Mouse (Mus musculus): Measurements from ENCODE around the gene Dgkq. TPM values are rescaled to one million over a fixed set of nuclear protein-coding genes. Genes with fewer than 3 reads are reported as not detected.

Dgkq gene
- polyA plus RNA-seq, 1 experiment from 2014 or later = 13.4 TPM

- DNase-seq (ENCODE audit: low spot score) = peak; percentile 88
- 17% methylated on average over 36 of the region's 36 CpGs for WGBS
- Histone ChIP-seq H3K9me3 (replicated peaks) (no peaks in the 10 kb centered on the region), H3K27me3 (ENCODE audit: low read depth, poor library complexity, severe bottlenecking) (0 out of 2 replicates have a peak, but pooled peaks cover 10% of the 10 kb centered on the region), H3K36me3 (peaks cover 23% of the 10 kb centered on the region), H3K27ac (peak overlapping the region; percentile 88), H3K4me3 (peak overlapping the region; percentile 78), H3K4me1 (peaks cover 18% of the 10 kb centered on the region)
Measured at GRCm38 (mm10) chr5:108660632-108661268, 8.7 kb downstream of the Dgkq start.

DNA sequence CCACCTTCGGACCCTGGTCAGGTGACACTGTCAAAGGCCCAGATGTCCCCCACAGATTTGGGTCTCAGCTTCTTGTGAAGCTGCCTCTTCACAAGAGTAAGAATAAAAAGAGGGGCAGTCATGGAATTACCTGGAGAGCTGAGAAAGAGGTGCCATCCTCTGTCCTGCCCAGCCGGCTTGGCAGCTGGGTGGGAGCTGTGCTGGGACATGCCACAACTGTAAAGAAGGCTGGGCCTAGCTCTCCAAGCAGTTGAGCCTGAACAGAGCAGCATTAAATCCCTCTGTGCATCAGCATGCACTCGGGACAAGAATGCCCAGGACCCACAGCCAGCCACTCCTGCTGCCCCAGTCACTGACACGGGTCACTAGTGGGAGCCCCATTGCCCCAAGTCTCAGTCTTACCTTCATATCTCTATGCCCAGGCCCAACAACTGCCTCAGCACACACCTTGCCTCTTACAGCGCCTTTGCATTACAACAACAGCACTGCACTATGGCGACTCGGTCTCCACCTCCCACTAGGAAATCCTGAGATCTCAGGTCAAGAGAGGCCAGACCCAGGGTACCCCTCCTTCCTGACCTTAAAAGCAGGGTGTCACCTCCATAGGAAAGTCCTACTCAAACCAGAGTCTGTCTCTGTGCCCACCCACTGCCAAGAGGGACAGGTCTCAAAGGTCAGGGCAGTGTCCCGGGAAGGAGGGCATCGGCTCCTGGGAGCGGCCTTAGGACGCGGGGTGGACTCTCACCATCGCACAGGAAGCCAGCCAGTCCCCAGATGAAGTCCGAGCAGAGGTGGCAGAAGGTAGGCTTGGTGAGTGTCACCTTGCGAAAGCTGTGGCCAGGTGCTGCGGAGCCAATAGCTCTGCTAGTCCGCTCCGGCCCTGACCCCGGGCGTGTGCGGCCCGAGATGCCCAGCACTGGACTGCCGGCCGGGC lies 9.5 kb downstream of the Dgkq start, which contains the start of gene Idua:
Gene Idua (plus strand): TSS at position 634 of the 934 bp plus-strand sequence.
- peaks cover 18% of the 10 kb centered on the region for H3K4me1 ChIP-seq
- H3K9me3 ChIP-seq (replicated peaks) = no peaks in the 10 kb centered on the region
- peak within 1 kb of the TSS; percentile 78 for H3K4me3 ChIP-seq
- peaks cover 31% of the 10 kb centered on the region for H3K36me3 ChIP-seq
- 13% methylated on average over 24 of the region's 24 CpGs for WGBS
- no peak for DNase-seq (ENCODE audit: low spot score)
- 0 out of 2 replicates have a peak, but pooled peaks cover 9% of the 10 kb centered on the region for H3K27me3 ChIP-seq (ENCODE audit: low read depth, poor library complexity, severe bottlenecking)
- peak within 1 kb of the TSS; percentile 88 for H3K27ac ChIP-seq

DNA sequence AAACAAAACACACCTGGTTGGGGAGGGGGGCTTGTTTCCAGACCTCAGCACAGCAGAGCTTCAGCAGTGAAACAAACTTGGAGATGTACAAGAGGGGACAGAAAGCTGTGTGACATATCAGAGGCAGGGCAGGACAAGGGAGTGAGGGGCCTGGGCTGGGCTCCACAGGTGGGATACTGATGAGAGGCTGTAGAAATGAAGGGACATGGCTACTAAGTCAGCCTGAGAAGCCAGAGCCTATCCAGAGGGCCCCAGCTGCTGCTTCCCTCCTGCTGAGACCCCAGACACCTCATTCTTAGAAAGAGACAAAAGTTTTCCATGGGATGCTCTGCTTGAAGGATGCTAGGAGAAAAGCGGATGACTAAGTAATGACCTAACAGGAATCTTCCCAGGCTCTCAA lies 10.9 kb downstream of the Dgkq start:
- 93% methylated on average over 1 of the region's 1 CpGs for WGBS
- no peak overlapping the region for H3K27ac ChIP-seq
- H3K9me3 ChIP-seq (replicated peaks) = no peaks in the 10 kb centered on the region
- no peak for DNase-seq (ENCODE audit: low spot score)
- H3K4me3 ChIP-seq = no peak overlapping the region
- H3K36me3 ChIP-seq = peaks cover 44% of the 10 kb centered on the region
- 0 out of 2 replicates have a peak, but pooled peaks cover 3% of the 10 kb centered on the region for H3K27me3 ChIP-seq (ENCODE audit: low read depth, poor library complexity, severe bottlenecking)
- H3K4me1 ChIP-seq = peaks cover 18% of the 10 kb centered on the region

DNA sequence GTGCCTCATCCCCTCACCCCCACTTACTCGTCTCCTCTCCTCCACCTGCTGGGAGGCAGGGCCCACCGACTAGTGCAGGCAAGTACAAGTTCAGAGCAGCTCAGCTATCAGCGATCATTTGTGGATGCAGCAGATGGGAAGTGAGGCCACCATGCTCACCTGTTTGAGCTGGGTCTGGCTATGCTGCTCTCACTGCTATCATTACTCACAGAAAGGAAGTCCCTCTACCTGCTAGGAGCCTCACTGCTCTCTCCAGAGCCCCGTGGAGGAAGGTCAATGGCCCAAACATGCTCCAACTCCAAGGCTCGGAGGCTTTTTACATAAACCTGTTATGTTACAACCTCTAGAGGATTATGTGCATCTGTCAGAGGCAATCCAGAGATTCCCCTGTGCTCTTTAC lies 12.1 kb downstream of the Dgkq start:
- no peaks in the 10 kb centered on the region for H3K9me3 ChIP-seq (replicated peaks)
- H3K27ac ChIP-seq = no peak overlapping the region
- H3K4me3 ChIP-seq = no peak overlapping the region
- H3K4me1 ChIP-seq = peaks cover 18% of the 10 kb centered on the region
- WGBS = 82% methylated on average over 5 of the region's 5 CpGs
- no peak for DNase-seq (ENCODE audit: low spot score)
- H3K36me3 ChIP-seq = peaks cover 56% of the 10 kb centered on the region
- no peaks in the 10 kb centered on the region for H3K27me3 ChIP-seq (ENCODE audit: low read depth, poor library complexity, severe bottlenecking)

GRCm38 (mm10) chr5:108655891-108656650 lies 13.4 kb downstream of the Dgkq start:
- H3K4me1 ChIP-seq = peaks cover 18% of the 10 kb centered on the region
- no peak overlapping the region for H3K27ac ChIP-seq
- no peaks in the 10 kb centered on the region for H3K27me3 ChIP-seq (ENCODE audit: low read depth, poor library complexity, severe bottlenecking)
- peaks cover 66% of the 10 kb centered on the region for H3K36me3 ChIP-seq
- WGBS = 96% methylated on average over 15 of the region's 15 CpGs
- no peaks in the 10 kb centered on the region for H3K9me3 ChIP-seq (replicated peaks)
- no peak overlapping the region for H3K4me3 ChIP-seq
- DNase-seq (ENCODE audit: low spot score) = no peak

DNA sequence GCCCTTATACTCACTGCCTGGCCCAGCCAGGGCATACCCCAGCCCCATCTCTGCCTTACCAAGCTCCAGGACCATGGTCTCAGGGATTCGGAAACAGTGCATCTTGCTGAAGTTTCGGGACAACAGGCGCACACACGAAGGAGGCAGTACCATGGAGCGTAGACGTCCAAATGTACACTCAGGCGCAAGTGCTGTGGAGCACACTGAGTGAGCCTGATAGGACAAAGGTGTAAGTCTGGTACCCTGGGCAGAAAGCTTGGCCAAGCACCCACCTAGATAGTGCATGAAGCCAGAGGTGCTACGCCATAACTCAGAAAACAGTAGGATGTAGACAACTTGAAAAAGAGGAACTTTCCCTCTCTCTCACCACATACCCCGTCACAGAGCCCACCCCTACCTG lies 14.1 kb downstream of the Dgkq start:
- WGBS = 97% methylated on average over 9 of the region's 9 CpGs
- DNase-seq (ENCODE audit: low spot score) = no peak
- Histone ChIP-seq H3K4me1 (peaks cover 13% of the 10 kb centered on the region), H3K36me3 (peaks cover 71% of the 10 kb centered on the region), H3K27me3 (ENCODE audit: low read depth, poor library complexity, severe bottlenecking) (no peaks in the 10 kb centered on the region), H3K4me3 (no peak overlapping the region), H3K27ac (no peak overlapping the region), H3K9me3 (replicated peaks) (no peaks in the 10 kb centered on the region)

DNA sequence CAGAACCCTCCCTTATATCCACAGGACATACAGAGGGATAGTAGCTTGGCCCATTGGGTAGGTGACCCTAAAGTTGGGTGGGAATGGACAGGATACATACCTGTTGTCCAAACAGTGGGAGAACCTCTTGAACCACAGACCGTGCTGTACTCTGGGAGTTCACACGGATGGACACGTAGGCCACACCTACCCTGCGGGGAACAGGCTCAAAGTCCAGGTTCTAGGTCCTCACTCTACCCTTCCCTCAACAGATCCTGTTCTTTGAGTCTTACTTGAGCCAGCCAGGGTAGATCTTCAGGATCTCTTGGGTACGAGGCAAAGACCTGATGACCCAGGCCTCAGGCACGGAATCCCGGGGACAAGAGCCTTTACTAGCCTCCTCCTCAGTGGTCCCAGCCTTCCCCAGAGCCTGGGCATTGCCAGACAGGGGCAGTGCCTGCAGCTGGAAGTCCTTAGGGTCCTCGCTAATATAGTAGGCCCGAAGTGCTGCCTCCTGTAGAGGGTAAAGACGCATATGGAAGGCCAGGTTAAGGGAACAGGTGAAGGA lies 15.0 kb downstream of the Dgkq start:
- Histone ChIP-seq H3K9me3 (replicated peaks) (no peaks in the 10 kb centered on the region), H3K4me3 (no peak overlapping the region), H3K27ac (no peak overlapping the region), H3K4me1 (peaks cover 5% of the 10 kb centered on the region), H3K36me3 (peaks cover 80% of the 10 kb centered on the region), H3K27me3 (ENCODE audit: low read depth, poor library complexity, severe bottlenecking) (no peaks in the 10 kb centered on the region)
- no peak for DNase-seq (ENCODE audit: low spot score)
- WGBS = 93% methylated on average over 10 of the region's 10 CpGs

- WGBS = 93% methylated on average over 6 of the region's 6 CpGs
- no peak for DNase-seq (ENCODE audit: low spot score)
- H3K4me3 ChIP-seq = no peak overlapping the region
- no peaks in the 10 kb centered on the region for H3K27me3 ChIP-seq (ENCODE audit: low read depth, poor library complexity, severe bottlenecking)
- H3K36me3 ChIP-seq = peaks cover 91% of the 10 kb centered on the region
- H3K27ac ChIP-seq = no peak overlapping the region
- no peaks in the 10 kb centered on the region for H3K4me1 ChIP-seq
- no peaks in the 10 kb centered on the region for H3K9me3 ChIP-seq (replicated peaks)
Measured at GRCm38 (mm10) chr5:108653341-108653740, 16.1 kb downstream of the Dgkq start.

GRCm38 (mm10) chr5:108651823-108652222 lies 17.6 kb downstream of the Dgkq start:
- DNase-seq (ENCODE audit: low spot score) = no peak
- no peak overlapping the region for H3K27ac ChIP-seq
- whole genome bisulfite sequencing = 68% methylated on average over 1 of the region's 1 CpGs
- H3K4me1 ChIP-seq = no peaks in the 10 kb centered on the region
- no peak overlapping the region for H3K4me3 ChIP-seq
- no peaks in the 10 kb centered on the region for H3K27me3 ChIP-seq (ENCODE audit: low read depth, poor library complexity, severe bottlenecking)
- H3K9me3 ChIP-seq (replicated peaks) = no peaks in the 10 kb centered on the region
- H3K36me3 ChIP-seq = peaks cover 94% of the 10 kb centered on the region

- WGBS = 85% methylated on average over 5 of the region's 5 CpGs
- peaks cover 94% of the 10 kb centered on the region for H3K36me3 ChIP-seq
- H3K4me1 ChIP-seq = no peaks in the 10 kb centered on the region
- H3K9me3 ChIP-seq (replicated peaks) = no peaks in the 10 kb centered on the region
- no peaks in the 10 kb centered on the region for H3K27me3 ChIP-seq (ENCODE audit: low read depth, poor library complexity, severe bottlenecking)
- H3K4me3 ChIP-seq = no peak overlapping the region
- DNase-seq (ENCODE audit: low spot score) = no peak
- no peak overlapping the region for H3K27ac ChIP-seq
Measured at GRCm38 (mm10) chr5:108651136-108651720, 18.2 kb downstream of the Dgkq start.

DNA sequence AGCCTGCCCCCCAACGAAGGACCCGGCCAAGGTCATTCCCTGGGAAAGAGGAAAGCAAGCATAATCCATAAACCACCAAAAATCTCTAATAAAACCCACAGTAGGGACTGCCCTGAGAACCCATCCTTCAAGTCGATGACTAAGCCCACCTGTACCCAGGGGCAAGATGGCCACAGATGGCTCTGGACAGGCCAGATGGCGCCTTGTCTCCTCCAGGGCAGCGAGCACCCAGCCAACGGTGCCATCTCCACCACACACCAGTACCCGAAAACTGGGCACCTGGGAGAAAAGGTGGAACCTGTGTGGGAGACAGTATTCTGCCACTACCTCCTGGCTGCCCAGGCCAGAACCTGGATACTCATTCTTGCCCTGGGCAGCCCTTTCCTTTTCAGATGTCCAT lies 19.1 kb downstream of the Dgkq start:
- H3K36me3 ChIP-seq = peaks cover 93% of the 10 kb centered on the region
- no peak for DNase-seq (ENCODE audit: low spot score)
- no peaks in the 10 kb centered on the region for H3K27me3 ChIP-seq (ENCODE audit: low read depth, poor library complexity, severe bottlenecking)
- no peaks in the 10 kb centered on the region for H3K9me3 ChIP-seq (replicated peaks)
- no peak overlapping the region for H3K27ac ChIP-seq
- WGBS = 89% methylated on average over 7 of the region's 7 CpGs
- H3K4me1 ChIP-seq = no peaks in the 10 kb centered on the region
- H3K4me3 ChIP-seq = no peak overlapping the region

DNA sequence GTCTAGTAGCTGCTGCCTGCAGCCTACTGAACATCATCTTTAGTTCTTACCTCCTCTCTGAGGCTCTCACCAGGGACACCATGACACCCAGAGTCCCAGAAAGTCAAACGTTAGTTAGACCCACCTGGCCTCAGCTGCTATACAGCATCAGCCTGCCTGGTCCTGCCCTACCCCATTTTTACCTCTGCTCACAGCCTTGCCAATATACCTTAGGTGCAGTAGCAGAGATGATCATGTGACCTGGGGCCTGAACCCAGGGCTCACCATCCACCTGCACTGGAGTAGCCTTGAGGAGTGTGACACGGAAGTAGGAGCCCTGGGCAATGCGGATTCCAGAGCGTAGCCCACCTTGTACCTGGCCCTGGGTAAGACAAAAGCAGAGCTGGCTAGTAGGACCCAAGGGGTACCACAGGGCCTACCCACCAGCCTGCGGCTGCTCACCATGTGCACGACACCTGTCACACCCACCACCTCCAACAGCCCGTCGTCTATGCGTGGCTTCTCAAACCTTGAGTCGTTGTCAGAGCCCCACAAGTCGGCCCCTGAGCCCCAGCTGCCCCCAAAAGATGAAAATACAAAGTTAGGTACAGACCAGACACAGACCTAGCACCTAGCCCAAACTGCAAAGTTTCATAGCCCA lies 20.4 kb downstream of the Dgkq start:
- peak; percentile 18 for DNase-seq (ENCODE audit: low spot score)
- Histone ChIP-seq H3K9me3 (replicated peaks) (no peaks in the 10 kb centered on the region), H3K36me3 (peaks cover 88% of the 10 kb centered on the region), H3K27me3 (ENCODE audit: low read depth, poor library complexity, severe bottlenecking) (no peaks in the 10 kb centered on the region), H3K27ac (no peak overlapping the region), H3K4me1 (no peaks in the 10 kb centered on the region), H3K4me3 (no peak overlapping the region)
- 89% methylated on average over 11 of the region's 11 CpGs for WGBS

Measured in limb, embryonic 10.5 days (tissue).